Mouse (Mus musculus) left cerebral cortex, adult 9 months (tissue): Measurements from ENCODE around the gene Vwa2.

Experiments
- DNase-seq, 2 experiments: peaks; one replicate each; pipeline ENCODE4 v3.0.0; 2022; ENCODE audit warnings: low spot score in 2 of 2

The Vwa2 gene

GRCm38 (mm10) chr19:56873816-56874600 is at the start of gene Vwa2:
Vwa2 (plus strand) TSS chr19:56874249.
- DNase-seq = no peak

- DNase-seq = no peak
Measured at GRCm38 (mm10) chr19:56826047-56826631, 47.9 kb upstream of the Vwa2 start, which contains the start of gene Tdrd1. Tdrd1 (plus strand) TSS chr19:56826209.

GRCm38 (mm10) chr19:56828305-56828704 is 45.7 kb upstream of the Vwa2 start:
- no peak for DNase-seq

GRCm38 (mm10) chr19:56829267-56829666 is 44.8 kb upstream of the Vwa2 start:
- DNase-seq = no peak

GRCm38 (mm10) chr19:56830163-56830562 is 43.9 kb upstream of the Vwa2 start:
- DNase-seq = no peak

- no peak for DNase-seq
Measured at GRCm38 (mm10) chr19:56835340-56835739, 38.7 kb upstream of the Vwa2 start.

- no peak for DNase-seq
Measured at GRCm38 (mm10) chr19:56838942-56839706, 34.9 kb upstream of the Vwa2 start.

GRCm38 (mm10) chr19:56842974-56843373 is 31.1 kb upstream of the Vwa2 start:
- no peak for DNase-seq

GRCm38 (mm10) chr19:56852590-56852989 is 21.5 kb upstream of the Vwa2 start:
- no peak for DNase-seq

- no peak for DNase-seq
Measured at GRCm38 (mm10) chr19:56856455-56856854, 17.6 kb upstream of the Vwa2 start.

GRCm38 (mm10) chr19:56867701-56868100 is 6.3 kb upstream of the Vwa2 start:
- DNase-seq = no peak

- no peak for DNase-seq
Measured at GRCm38 (mm10) chr19:56874601-56875315, 709 bp downstream of the Vwa2 start.

- DNase-seq = no peak
Measured at GRCm38 (mm10) chr19:56877364-56877763, 3.3 kb downstream of the Vwa2 start.

- DNase-seq = no peak
Measured at GRCm38 (mm10) chr19:56887879-56888278, 13.8 kb downstream of the Vwa2 start.

GRCm38 (mm10) chr19:56888654-56889053 is 14.6 kb downstream of the Vwa2 start:
- no peak for DNase-seq

GRCm38 (mm10) chr19:56891438-56891837 is 17.4 kb downstream of the Vwa2 start:
- DNase-seq = no peak

- DNase-seq = no peak
Measured at GRCm38 (mm10) chr19:56892586-56892985, 18.5 kb downstream of the Vwa2 start.

- no peak for DNase-seq
Measured at GRCm38 (mm10) chr19:56893326-56893725, 19.3 kb downstream of the Vwa2 start.

GRCm38 (mm10) chr19:56897654-56898053 is 23.6 kb downstream of the Vwa2 start:
- DNase-seq = no peak

GRCm38 (mm10) chr19:56904095-56904494 is 30.0 kb downstream of the Vwa2 start:
- no peak for DNase-seq

GRCm38 (mm10) chr19:56905395-56905794 is 31.3 kb downstream of the Vwa2 start:
- DNase-seq = no peak

GRCm38 (mm10) chr19:56907850-56908249 is 33.8 kb downstream of the Vwa2 start:
- DNase-seq = no peak
